Mouse (Mus musculus) right cerebral cortex, postnatal 25 days (tissue): ENCODE measurements around the gene Ppp1r14b.
A peak's percentile ranks its signal among the peaks of the same experiment; 100 is the strongest.

Experiments used
- DNase-seq: peaks from one replicate; pipeline ENCODE4 v3.0.0; 2022

The Ppp1r14b gene

GRCm38 (mm10) chr19:6995255-6995991 is 20.7 kb downstream of the Ppp1r14b start:
- DNase-seq = no peak

DNA sequence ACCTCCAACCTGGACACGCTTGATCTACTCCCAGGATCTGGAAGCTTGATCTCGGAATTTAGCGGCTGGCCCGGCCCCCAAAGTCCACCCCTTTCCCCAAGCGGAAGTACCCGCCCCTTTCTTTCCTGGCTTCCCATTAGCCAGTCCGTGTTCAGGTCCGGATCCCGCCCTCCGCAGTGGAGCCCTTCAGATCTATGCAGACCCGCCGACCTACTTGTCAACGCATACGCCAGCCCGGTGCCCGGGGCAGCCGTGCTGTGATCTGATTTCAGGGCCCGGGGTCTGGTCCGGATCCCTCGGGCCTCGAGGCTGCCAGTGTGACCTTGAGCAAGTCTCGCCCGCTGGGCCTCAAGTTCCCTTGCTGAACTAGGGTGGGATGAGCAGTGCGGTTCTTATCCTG is 21.2 kb downstream of the Ppp1r14b start, which contains the start of the genes Nudt22 and Trpt1:
Gene Nudt22 (minus strand): TSS at position 112 of the 400 bp plus-strand sequence.
Gene Trpt1 (plus strand): TSS at position 126 of the 400 bp plus-strand sequence.
- peak; percentile 81 for DNase-seq

- DNase-seq = no peak
These were observed 23.0 kb downstream of the Ppp1r14b start for GRCm38 (mm10) chr19:6997721-6998290.

- DNase-seq = no peak
These were observed 24.7 kb downstream of the Ppp1r14b start for GRCm38 (mm10) chr19:6999360-7000063.

GRCm38 (mm10) chr19:7006892-7007593 is 32.3 kb downstream of the Ppp1r14b start:
- DNase-seq = no peak

DNA sequence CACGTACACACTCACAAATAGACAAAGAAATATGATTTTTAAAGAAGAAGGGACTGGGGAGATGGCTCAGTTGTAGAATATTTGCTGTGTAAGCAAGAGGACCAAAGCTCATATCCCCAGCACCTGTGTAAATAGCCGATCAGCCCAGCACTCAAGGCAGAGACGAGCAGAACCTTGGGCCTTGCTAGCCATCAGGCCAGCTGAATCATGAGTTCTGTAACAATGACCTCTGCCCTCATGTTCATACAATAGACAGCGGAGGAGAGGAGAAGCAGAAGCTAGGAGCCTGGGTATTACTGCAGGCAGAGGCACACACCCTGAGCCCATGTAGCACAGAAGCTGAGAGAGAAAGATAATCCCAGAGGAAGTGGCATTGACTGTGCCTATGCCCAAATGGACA is 37.7 kb downstream of the Ppp1r14b start:
- no peak for DNase-seq

DNA sequence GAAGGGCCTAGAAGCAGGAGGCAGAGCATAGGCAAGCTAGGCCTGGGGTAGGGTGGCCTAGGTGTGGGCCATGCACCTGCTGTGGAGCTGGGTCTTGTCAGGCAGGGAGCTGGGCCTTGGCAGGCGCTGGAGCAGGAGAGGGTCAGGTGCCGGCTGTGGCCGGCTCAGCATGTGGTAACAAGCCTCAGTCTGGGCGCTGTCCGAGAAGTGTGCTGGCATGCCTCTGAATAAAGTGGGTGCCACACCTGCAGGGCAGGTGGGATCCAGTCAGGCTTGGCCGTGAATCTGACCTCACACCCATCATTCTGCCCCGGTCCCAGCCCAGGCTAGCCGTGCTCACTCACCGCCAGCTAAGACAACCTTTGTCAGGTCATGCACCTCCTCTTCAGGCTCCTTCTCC is 39.2 kb downstream of the Ppp1r14b start:
- DNase-seq = no peak

DNA sequence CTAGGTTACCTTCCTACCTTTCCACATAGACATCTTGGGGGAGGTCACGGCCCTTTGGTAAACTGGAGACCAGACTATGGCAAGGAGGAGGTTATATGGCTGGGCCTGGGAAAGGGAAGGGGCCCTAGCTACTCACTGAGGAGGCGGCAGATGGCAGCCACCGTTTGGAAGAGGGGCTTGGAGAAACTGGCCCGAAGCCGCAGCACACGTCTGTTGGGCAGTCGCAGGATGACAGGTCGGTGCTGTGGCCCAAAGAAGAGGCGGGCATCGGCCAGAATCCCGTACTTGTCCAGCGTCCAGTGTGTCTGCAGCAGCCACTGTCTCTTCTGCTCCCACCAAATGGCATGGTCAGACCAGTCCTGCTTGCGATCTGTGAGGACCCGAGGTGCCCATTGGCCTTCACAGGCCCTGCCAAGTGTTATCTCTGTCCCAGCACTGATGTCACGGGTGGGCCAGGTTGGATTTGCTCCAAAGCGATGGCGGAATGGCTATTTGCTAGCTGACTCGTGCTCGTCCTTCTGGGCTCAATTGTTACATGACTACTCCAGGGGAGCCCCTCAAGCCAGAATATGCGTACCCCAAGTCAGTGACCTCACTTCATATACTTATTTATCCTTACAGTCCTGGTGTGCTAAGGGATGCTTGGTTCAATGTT is 39.8 kb downstream of the Ppp1r14b start:
- no peak for DNase-seq

DNA sequence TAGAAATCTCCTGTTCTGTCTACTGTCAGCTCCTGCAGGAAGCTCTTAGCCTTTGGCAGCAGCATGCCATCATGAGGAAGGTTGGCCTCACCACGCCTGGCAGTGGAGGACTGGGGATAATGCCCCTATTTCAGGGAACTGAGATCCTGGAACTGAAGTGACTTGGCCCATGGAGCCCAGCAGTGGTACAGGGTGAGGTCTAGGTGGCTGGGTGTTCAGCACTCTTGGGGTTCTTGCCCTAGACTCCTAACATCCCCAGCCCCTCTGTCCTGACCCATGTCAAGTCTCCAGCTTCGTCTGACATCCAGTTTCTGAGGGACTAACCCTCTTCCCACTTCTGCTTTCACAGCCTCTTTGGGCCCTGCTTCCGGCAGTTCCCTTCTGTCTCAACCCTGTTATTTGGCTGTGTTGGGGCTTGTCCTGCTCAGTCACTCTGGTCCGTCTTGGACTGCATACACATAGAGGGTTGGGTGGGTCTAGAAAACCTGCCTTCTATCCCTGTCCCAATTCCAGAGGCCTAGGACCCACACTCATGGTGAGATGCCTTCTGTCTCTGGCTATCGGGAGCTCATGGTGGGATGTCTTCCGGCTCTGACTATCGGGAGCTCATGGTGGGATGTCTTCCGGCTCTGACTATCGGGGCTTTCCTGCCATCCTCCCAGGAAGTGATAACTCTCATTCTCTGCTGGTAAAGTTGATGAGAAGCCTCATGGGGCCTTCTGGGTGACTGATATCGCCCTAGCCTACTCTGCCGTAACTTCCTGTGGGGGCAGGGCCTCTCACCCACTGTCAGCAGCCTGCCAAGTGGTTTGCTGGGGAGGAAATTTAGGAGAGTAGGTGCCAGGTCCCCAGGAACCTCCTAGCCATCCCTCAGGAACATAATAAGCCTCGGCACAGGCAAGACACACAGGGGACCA is 43.0 kb downstream of the Ppp1r14b start:
- DNase-seq = no peak

DNA sequence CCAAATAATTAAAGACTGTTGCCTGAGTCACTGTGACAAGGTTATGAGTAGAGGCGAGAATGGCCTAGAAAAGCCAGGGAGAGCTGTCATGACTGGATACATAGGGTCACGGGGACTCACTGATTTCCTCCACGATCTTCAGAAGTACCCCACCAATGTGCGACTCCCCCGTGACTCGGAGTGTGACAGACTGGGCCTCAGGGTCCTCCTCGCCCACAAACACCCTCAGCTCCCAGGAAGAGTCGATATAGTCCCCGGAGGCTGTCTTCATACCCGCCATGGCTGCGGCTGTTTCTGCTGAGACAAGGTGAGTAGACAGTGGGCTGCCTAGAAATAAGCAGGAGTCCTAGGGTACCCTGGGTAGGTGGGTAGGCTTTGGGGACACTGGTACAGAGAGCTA is 43.8 kb downstream of the Ppp1r14b start:
- DNase-seq = no peak

DNA sequence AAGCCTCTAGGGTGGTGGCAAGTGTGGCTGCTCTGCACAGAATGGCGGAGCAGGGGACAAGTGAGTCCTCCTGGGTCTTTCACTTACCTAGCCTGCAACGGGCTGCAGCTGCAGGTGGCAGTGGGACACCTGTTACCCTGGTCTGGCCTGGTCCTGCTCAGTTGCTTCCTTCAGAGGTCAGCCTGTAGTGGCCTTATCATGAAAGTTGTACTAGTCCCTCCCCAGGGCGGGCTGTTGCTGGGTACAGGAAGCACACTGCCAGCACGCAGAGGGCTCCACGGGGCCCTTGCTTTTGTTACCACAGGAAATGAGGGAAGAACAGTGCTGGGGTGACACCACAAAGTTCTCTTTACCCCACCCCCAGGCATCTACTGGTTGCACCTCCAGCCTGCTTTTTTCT is 44.4 kb downstream of the Ppp1r14b start, which contains the start of gene Fermt3:
Gene Fermt3 (minus strand): TSS at position 279 of the 400 bp plus-strand sequence.
- no peak for DNase-seq

- no peak for DNase-seq
These were observed 45.5 kb downstream of the Ppp1r14b start for GRCm38 (mm10) chr19:7020224-7020641.
